Mouse (Mus musculus) frontal cortex, postnatal 36 days (tissue): ENCODE measurements at regions not wholly inside any gene's neighbourhood (a gene's known extent, or its start where the extent isn't known, plus 50 kb on each side); places are given as distances from the start of the nearest gene placed in this dataset.

ENCODE experiments used
- DNase-seq, 2 experiments: peaks; one replicate each; pipeline ENCODE4 v3.0.0; 2022; ENCODE audit warnings: low spot score in 2 of 2

- no peak for DNase-seq
Measured at GRCm38 (mm10) chr11:57904216-57904615, 71.6 kb upstream of the Hand1 start.

GRCm38 (mm10) chr11:57899335-57899734 lies 66.7 kb upstream of the Hand1 start:
- DNase-seq = no peak

DNA sequence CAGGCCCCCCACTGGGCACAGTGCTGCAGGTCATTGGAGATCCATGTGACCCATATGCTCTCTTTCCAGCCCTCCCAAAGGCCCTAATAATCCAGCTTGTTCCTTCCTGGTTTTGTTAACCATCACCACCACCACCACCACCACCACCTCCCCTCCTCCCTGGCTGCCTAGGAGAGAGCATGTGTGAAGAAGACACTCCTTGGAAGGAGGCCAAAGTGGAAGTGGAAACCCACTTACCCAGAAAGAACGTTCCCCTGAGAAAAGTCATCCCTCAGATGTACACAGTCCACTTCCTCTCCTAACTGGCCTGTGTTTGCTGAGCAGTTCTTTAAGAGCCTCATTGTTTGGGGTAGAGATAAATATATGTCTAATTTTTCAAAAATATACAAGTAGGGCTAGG lies 62.9 kb upstream of the Hand1 start:
- no peak for DNase-seq

- DNase-seq = no peak
Measured at GRCm38 (mm10) chr11:57882736-57883635, 50.4 kb upstream of the Hand1 start.
